Mouse (Mus musculus): ENCODE data around the gene Aprt.

DNA sequence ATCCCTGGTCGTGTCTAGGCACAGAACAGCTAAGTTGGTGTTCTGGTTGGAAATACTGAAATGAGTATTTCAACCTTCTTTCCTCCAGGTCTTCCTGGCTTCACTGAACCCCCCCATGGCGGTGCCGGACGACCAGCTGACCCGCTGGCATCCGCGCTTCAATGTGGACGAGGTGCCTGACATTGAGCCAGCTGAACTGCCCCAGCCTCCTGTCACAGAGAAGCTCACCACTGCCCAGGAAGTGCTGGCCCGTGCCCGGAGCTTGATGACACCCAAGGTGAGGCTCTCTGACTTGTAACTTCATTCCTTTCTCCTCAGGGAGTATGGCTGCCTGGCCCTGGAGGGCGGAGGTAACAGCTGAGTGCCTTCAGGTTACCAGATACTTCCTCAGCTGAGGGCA, 5.6 kb downstream of the Aprt start:
- no peak for TF ChIP-seq POLR2A (IDR thresholded peaks at IDR 0.05; ENCODE audit: low read depth, low read length)
- TF ChIP-seq CTCF (IDR thresholded peaks at IDR 0.05; ENCODE audit: extremely low read depth, insufficient read depth, insufficient read length, insufficient replicate concordance), result no peak
